Mouse (Mus musculus): ENCODE data around the gene Tmem135.

Tmem135 gene

DNA sequence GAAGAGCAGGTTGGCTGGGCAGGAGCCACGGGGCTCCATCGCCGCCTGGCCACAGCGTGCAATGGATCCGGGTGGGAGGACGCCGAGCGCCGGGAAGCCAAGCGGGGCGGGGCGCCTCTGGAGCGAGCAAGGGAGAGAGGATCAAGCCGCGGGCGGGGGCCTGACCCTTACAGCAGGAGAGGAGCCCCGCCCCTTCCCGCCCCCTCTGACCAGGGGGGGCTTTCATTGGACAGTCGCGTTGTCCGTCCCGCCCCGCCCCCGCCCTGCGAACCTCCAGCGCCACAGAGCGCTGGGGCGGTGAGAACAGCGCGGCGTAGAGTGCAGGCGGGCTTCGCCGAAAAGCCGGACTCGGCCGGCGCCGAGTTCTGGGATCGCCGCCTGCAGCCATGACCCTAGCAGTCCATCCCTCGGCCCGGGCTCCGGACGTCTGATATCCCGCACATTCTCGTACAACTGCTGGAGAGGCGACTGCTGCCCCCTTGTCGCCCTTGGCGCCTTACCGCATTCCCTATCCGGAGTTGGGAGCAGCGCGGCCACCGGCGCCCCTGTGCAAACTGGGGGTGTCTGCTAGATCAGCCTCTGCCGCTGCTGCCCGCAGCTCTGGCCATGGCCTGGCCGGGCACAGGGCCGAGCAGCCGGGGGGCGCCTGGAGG lies at the start of gene Tmem135, which contains the start of gene Fzd4:
TSS of gene Tmem135 (minus strand) at position 142 of the 653 bp plus-strand sequence.
TSS of gene Fzd4 (plus strand) at position 275 of the 653 bp plus-strand sequence.
- DNase-seq: peak; percentile 95 to 97

DNA sequence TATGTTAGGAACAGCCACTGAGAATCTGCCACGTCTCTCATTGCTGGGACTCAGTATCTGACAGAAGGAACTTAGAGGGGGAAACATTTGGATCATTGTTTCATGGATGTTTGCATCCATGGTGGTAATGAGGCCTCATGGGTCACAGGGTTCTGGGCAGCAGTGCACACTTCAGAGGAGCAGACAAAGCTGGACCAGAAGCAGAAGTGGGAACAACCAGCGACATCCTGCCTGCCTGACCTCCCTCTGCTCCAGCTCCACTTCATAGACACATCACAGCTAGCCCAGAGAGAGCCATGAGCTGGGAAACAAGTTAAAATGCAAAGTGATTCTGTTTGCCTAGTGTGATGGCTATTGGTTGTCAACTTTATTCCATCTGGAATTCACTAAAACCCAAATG lies 46.3 kb upstream of the Tmem135 start:
- no peak for DNase-seq

DNA sequence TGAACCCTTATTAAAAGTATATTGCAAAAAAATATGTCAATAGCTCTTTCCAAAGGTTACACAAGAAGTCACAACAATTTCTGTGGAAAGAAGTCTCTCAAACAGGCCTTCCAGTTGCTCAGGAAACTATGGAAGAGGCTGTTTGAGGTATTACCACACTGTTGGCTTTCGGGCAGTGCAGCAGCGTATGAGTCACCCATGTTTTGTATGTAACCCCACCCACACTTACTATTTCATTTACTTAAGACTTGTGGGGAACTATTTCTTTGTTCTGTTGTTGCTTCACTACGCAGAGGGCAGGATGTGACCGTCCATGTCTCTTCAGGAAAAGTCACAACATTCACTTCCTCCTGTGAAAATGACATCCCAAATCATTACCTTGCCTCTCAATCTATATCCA lies 41.1 kb upstream of the Tmem135 start:
- no peak for DNase-seq

DNA sequence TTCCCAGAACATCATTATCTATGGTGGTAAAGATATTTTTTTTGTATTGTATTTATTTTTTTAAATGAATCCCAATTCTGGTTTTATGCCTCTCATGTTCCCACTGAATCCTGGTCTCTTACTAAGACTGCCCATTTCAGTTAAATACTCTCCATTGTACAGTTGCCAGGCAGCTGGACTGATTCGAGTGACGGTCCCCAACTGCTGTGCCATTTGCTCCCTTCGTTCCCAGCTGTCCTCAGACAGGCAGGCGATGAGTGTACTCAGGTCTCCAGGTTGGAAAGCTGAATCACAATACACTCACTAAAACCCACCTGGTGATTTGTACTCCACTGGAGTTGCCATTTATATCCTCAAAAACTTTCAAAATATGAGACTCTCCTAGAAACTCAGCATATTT lies 38.2 kb upstream of the Tmem135 start:
- DNase-seq: no peak

DNA sequence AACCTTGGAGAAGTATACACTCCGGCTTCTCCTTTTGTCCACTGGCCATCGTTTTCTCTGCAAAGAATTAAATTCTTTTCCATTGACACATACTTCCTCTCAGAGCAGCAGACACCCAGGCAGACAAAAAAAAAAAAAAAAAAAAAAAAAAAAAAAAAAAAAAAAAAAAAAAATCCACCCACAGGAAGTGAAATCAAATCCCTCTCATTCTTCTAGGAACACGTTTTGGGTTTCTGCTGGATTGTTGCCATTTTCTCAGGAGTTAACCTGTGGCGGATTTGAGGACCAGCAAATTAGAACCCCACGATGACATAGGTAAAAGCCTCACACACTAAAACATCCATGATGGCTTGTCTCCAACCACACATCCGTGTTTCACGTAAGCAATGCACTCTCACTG lies 37.3 kb upstream of the Tmem135 start:
- no peak for DNase-seq

DNA sequence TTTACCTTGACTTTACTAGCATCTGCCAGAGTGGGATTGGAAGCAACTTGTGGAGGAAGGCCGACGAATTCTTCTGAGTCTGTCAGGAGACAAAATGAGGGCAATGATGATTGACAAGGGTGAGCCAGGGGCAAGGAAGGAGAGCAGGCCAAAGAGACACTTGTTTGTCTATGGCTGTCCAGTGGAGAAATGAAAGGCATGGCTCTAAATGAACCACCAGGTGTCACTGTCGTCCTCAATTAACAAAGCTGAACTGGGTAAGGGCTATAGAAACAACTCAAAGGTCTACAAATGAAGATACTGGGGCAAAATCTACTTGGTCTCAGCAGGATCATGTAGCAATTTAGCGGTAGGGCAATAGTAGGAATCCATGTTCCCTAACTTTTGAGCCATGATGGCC lies 33.6 kb upstream of the Tmem135 start:
- peak; percentile 11 to 20 for DNase-seq

DNA sequence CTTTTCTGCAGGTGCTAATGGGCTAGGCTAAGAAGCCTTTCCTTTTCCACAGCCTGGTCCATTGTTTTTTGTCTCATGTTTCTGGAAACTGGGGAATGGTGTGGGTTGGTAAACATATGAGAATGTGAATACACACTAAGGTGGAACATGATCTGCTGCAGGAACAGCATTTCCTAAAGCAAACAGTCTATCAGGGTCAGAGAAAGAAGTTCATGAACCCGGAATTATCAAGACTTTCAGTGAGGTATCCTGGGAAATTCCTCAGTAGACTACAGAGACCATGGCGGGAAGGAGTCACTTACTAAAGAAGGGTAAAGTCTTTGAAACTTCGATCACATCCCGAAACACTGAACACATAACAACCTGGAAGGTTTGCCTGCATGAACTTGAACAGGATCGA lies 32.4 kb upstream of the Tmem135 start:
- no peak for DNase-seq

DNA sequence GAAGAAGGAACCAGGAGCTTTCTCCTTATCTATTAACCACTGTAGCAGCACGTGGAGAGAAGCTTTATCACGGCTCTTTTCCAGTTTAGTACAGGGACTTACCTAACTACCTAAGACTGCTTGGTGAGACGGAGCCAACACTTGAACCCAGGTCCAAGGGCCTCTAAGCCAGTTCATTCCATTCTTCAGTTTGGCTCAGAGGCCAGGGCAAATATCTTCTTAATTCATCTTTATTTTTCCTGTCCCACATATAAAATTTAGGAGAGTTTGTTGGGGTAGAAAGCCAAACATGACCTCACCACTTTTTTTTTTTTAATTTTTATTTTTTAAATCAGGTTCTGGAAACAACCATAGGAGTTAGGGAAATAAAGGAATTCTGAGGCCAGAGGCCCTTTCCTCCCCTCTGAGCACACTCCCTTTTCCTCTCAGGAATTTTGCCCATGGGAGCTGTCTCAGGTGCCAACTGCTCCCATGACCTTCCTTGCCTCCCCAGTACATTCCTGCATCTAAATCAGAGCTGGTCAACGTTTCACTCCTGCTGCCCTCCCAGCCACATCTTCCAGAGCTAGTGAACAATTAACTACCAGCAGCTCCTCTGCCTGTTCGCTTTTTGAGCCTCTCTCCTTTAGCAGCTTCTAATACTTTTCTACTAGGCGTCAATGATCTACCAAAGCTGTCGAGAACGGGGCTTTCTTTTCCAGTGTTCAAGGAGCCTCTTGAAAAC lies 30.0 kb upstream of the Tmem135 start:
- no peak for DNase-seq

DNA sequence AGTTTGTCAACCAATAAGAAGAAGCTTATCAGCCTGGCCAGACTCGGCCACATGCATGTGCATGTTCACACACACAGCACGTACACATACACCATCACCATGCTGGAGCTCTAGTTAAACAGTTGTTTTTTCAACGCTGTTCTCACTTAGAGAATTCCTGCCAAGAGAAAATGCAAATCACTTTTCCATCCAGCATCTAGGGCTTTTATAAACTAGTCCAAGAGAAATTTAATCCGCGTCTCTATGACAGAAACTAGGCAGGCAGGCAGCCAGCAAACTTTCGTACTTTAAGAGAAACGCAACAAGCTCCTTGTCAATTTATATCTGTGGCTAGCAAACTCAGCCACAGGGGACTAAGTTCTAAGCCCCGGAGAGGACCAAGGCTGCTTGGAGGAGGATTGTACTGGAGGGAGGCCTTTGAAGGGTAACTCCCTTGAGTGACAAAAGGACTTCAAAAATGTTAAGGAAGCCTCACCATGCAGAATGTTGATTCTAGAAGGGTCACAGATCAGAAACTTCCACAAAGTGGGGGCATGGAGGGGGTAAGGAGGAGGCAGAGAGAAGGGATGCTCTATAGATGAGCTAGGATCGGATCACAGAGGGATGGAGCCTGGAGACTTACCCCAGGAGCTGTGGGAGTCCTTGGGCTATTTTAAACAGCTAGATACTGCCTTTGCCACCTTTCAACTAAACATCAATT lies 29.3 kb upstream of the Tmem135 start:
- no peak for DNase-seq

DNA sequence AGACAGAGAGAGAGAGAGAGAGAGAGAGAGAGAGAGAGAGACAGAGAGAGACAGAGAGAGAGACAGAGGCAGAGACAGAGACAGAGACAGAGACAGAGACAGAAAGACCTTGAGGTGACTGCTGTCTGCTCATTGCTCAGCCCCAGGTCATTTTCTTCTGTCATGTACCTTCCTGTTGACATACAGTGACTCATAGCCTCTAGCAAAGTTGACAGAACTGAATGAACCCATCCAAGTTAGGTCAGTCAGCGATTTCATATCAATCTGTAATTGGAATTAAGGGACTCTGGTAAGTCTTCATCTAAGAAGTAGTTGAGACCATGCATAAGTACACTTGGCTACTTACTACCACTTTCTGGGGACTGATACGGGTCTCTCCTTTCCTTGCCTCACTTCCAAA lies 27.2 kb upstream of the Tmem135 start:
- DNase-seq: no peak

DNA sequence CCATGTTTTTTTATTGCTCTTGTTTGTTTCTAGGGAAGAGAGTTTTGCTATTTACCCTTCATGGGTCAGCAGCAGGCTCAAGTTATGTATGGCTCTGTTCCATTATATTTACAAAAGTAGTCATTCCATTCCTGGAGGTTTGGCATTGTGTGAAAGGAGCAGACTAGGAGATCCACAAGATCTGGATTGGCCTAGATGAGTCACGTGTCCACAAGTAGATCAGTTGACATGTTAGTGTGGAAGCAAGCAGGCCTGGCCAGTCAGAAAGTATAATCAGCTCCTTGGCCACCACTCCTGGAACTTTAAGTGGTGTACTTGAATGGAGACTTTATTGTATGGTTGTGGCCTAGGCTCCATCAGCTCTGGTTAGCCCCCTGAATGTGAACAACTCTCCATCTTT lies 25.3 kb upstream of the Tmem135 start:
- DNase-seq: no peak

DNA sequence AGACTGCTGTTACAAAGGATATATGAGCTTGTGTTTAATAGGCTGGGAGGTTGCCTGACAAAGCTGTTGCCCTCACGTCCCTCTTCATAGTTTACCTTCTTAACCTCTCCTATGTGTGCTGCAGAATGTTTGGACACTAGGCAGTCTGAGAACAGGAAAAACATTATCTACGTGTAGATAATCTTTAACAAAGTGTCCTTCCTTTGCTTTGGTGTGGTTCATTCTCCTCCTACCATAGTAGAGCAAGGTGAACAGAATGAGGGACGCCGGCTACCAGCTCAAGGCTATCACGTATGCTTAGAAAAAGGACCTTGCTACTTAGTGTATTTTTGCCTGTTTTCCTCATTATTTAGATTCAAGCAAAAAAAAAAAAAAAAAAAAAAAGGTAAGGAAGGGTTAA lies 24.8 kb upstream of the Tmem135 start:
- DNase-seq: no peak

DNA sequence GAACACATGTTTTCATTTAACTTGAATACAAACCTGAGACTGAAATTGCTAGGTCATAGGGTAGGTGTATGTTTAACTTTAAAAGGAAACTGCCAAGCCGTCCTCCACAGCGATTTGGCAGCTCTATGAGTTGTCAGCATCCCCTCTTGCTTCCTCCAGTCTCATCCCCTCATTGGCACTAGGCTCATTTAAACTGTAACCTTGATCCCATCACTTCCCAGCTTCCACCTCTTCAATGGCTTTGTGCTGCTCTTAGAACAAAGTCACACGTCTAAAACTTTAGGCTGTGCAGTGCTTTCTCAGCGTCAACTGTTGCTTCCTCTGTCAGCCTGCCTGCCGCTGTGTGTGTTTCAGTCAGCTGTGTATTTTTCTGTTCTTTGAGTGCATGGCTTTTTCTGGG lies 23.1 kb upstream of the Tmem135 start:
- no peak for DNase-seq

DNA sequence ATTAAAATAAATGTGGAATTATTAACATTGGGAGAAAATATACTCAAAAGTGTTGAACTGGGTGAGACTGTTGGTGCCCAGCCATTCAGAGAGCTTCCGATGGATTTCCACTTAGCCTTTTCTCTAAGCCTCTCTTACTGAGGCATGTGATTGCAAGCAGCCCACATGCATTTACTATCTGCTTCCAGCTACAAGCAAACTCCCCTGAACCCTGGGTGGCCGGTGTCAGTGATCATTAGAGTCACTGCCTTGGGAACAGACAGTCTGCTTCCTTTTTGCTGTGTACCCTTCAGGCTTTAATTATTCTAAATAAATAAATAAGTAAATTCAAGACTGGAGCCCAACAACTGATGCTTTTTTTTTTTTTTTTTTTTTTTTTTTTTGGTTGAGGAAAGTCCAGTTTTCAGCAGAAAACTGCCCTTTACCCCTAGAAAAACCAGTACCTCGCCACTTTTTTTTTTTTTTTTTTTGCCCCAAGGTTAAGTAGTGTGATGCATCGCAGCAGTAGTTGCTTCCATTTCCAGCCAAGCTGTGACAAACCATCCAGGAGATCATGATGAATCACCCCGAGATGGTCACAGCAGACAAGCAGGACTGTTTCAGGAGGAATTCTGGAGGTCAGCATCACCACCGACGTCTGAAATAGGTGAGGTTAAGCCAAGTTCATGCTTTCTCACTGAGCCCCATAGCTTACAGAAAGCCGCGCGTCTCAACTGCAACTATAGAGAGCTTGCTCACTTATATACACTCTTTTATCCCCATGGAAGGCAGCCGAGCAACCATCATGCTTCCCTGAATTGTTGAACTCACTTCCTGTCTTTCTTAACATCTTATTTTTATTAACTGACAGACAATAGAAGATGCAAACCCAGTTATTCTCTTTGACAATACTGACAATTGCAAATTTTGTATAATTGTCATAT lies 22.0 kb upstream of the Tmem135 start:
- DNase-seq: no peak

DNA sequence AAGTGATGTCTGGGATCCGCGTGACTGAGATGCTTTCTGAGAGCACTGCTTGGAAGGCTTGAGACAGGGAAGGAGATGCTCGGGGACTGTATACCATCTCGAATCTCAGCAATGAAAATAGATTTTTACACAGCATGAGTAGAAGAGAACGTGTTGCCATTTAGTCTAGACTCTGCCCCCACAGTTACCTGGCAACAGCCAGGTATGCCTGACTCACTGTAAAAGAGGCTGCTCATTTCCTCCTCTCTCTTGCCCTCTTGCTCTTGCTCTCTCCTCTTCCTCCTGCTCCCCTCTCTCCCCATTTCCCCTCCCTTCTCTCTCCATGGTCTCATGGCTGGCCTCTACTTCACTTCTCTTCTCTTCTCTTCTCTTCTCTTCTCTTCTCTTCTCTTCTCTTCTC lies 20.6 kb upstream of the Tmem135 start:
- DNase-seq: no peak

DNA sequence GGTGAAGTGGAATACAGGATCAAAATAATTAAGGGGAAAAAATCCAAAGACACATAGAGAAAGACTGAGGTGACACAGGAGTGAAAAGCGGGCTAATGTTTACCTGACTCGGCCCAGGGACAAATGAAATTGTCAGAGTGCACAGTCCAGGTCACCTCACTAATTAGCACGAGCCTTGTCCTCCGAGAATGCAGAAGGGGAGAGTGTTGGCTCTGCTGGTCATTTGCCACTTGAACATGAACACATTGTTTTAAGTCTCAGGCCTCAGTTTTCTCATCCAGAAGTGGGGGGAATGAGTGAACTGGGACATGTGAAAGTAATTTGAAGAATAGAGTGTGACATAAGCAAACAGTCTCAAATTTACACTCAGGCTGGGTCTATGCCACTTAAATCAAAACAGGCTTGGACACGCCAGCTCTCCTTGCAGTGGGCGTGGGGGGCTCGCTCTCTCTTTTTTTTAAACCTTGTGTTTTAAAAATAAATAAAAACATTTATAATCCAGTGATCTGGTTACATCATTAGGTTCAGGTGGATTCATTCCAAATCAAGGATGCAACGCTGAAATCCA lies 19.8 kb upstream of the Tmem135 start:
- DNase-seq: no peak

DNA sequence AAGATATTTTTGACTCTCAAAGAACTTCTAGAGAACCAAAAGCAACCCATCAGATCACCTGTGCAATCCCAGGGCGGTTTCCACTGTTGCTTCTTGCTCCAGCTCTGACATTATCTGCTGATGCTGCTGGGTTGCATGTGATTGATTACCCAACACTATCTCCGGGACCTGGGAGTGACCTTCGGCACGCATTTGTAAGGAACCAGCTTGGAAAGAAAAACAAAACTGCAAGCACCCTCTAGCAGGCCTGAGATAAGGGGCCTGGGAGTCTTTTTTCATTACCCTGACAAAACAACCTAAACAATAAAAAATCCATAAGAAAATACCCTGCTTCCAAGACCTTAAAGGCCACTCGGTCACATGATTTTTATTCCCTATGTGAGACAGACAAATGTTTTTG lies 19.2 kb upstream of the Tmem135 start:
- DNase-seq: no peak

DNA sequence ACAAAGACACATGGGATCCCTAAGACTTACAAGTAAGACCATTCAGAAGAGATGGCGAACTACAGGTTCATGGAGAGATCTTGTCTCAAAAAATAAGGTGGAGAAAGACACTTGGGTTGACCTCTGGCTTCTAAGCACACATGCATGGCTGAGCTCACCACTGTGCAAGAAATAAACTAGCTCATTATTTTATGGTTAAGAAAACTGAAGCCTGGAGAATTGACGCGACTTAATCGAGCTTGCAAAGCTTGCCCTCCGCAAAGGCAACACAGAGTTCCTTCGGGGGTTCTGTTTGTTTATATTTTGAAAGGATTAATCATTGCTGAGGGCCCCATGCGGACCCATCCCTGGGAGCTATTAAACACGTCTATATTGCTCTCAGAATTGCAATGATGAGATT lies 18.6 kb upstream of the Tmem135 start:
- no peak for DNase-seq

DNA sequence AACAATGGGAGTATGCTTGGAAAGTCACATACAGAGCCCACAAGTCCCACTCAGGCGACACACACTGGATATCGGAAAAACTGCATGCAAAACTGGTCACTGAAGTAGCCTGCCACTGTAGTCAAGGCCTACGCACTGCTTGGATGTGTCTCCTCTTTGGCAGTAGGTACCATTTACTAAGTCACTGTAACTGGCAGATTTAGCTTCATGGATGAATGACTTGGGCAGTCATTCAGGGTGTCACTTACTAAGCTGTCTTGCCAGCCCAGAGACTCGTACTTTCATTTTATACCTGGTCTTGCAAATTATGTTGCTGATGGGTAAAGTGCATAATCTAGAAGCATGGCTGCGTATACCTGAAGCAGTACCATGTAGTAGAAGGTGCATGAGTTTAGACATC lies 17.3 kb upstream of the Tmem135 start:
- DNase-seq: no peak

DNA sequence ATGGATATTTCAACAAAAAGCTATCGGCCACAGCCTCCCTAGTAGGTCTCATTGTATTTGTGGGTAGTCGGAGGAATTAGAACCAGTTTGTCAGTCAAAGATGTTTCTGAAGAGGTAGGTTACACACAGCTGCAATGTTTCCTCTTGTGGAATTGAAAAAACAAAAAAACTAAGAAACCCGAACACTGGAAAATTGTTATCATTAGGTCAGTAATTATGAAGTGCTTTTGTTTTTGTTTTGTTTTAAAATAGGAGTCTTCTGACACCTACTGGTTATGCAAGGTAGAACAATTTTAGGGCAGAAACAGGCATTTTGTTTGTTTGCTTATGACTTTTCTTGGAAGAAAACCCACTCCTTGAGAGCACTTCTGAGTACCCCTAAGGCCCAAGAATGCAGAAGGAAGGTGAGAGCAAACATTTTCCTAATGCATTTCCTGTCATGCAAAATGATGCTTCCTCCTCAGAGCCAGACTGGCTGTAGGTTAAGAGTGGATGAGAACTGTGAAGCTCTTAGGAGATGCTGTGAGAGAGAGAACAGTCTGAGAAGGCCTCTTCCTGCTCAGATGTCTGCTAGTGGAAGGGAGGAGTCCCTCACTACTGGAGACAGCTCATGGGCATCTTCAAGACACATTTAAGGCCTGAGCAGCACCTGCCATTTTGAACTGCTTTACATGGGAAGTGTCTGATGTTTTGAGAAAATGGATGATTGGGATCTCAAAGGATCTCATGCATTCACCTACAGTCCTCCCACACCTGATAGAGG lies 15.1 kb upstream of the Tmem135 start:
- no peak for DNase-seq

DNA sequence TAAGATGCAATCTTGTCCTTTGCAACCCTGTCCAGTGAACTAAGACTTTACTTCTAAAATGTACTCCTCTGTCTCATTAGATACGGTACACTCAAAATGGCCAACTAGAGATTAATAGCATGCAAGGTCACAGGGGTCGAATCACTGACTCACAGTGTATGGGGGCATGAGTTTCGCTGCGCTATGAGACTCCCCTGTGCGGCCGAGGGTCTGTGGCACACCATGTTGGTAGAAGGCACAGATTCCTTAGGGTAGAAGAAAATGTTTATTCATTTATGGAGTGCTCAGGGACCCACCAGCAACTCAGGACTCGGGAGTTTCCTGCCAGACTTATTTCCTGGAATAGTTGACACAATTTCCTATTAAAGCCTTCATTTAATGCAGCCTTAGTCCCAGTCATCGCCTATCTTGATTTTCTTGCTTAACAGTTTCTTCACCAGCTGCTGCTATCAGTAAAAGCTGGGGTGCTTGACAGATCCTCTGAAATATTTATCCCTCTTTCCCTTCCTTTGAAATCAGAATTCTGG lies 14.2 kb upstream of the Tmem135 start:
- no peak for DNase-seq

DNA sequence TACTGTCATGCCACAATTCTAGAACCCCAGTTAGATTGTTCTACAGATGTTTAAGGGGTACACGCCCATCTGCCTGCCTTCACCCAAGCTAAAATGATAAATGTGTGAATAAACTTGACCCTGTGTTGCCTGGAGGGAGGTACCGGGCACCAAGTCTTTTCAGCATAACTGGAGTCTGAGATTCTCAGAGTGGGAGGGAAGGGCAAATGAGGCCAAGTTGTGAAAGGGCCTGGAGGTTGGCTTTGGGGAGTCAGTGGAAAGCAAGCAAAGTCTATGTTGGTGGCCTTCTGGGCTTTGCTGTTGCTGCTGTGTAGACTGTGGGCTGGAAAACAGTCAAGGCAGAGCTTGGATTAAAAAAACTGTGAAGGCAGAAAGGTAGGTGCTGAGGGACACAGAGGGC lies 13.7 kb upstream of the Tmem135 start:
- no peak for DNase-seq
